Mouse (Mus musculus) forebrain, postnatal 0 days (tissue): Measurements from ENCODE around the gene Lipe. TPM values are rescaled to one million over a fixed set of nuclear protein-coding genes. Genes with fewer than 3 reads are reported as not detected.

Experiments used
- ATAC-seq: fragments of 200-750 bp; cut with Nextera tagmentation; 2 replicates; pipeline ENCODE4 v1.8.0; 2017; ENCODE audit warnings: mild to moderate bottlenecking, moderate library complexity
- DNase-seq: peaks from one replicate; pipeline ENCODE4 v3.0.0-alpha.2; 2015
- H3K27ac ChIP-seq: fragments of 300-500 bp; sonication (generic); 2 replicates; pipeline ENCODE4 v1.5.1; 2014; ENCODE audit warnings: low read depth, mild to moderate bottlenecking, antibody characterized with exemption, low read length, moderate library complexity, mixed read lengths
- H3K27me3 ChIP-seq: fragments of 300-500 bp; sonication (generic); 2 replicates; pipeline ENCODE4 v1.6.1; 2014; ENCODE audit warnings: mild to moderate bottlenecking, low read length, mixed read lengths; ENCODE audit not compliant: insufficient read depth
- H3K36me3 ChIP-seq: fragments of 300-500 bp; sonication (generic); 2 replicates; pipeline ENCODE4 v1.6.1; 2014; ENCODE audit warnings: mild to moderate bottlenecking, moderate library complexity; ENCODE audit not compliant: insufficient read depth
- H3K4me1 ChIP-seq: fragments of 300-500 bp; sonication (generic); 2 replicates; pipeline ENCODE4 v1.6.1; 2014; ENCODE audit warnings: antibody characterized with exemption; ENCODE audit not compliant: insufficient read depth
- H3K4me2 ChIP-seq: fragments of 300-500 bp; sonication (generic); 2 replicates; pipeline ENCODE4 v1.6.1; 2014; ENCODE audit warnings: low read depth, mild to moderate bottlenecking, moderate library complexity
- H3K4me3 ChIP-seq: fragments of 300-500 bp; sonication (generic); 2 replicates; pipeline ENCODE4 v1.5.1; 2014; ENCODE audit warnings: low read depth, low read length, mixed read lengths
- H3K9ac ChIP-seq: fragments of 300-500 bp; sonication (generic); 2 replicates; pipeline ENCODE4 v1.6.1; 2014; ENCODE audit warnings: mild to moderate bottlenecking
- H3K9me3 ChIP-seq: fragments of 300-500 bp; sonication (generic); 2 replicates; pipeline ENCODE4 v1.6.1; 2016; ENCODE audit warnings: low read length
- CTCF ChIP-seq: sonication (generic); IDR thresholded peaks from 2 replicates; pipeline ENCODE4 v1.5.1; 2016; ENCODE audit warnings: antibody characterized with exemption, control low read depth, low read depth
- WGBS: fragments of 180-500 bp; shearing (Covaris S2); extraction: QIAGEN DNeasy Blood & Tissue Kit; methylation state at CpG from one replicate; pipeline ENCODE4 v1.1.7; 2014; 5-methylcytosine and 5-hydroxymethylcytosine counted together
- polyA plus RNA-seq: library from polyadenylated mRNA; unstranded; fragments of >200 nt; fragmentation: Nextera tagmentation; extraction: Ambion mirVana; gene quantifications from 2 replicates; pipeline ENCODE4 v1.2.1, GENCODE M21; 2015
- total RNA-seq: library from RNA; depleted of rRNA; stranded (reverse); fragments of >200 nt; gene quantifications from 2 replicates; pipeline ENCODE4 v1.2.3, GENCODE M21; 2014; rRNA removed

Lipe gene
- total and polyA plus RNA-seq, 2 experiments from 2014 or later = 8.0 to 14.8 TPM

- Histone ChIP-seq H3K4me2 (no peak overlapping the region), H3K36me3 (peaks cover 55% of the 10 kb centered on the region), H3K4me3 (no peak overlapping the region), H3K27me3 (peaks cover 2% of the 10 kb centered on the region; the same call in 1 of the 2 replicates), H3K4me1 (no peaks in the 10 kb centered on the region), H3K27ac (no peak overlapping the region), H3K9ac (no peak overlapping the region), H3K9me3 (no peaks in the 10 kb centered on the region)
- no peak for DNase-seq
- 85% methylated on average over 19 of the region's 19 CpGs for WGBS
- ATAC-seq = no peak
- peak; percentile 29 for TF ChIP-seq CTCF
Measured at GRCm38 (mm10) chr7:25363151-25363550, 35.4 kb downstream of the Lipe start.

- H3K27me3 ChIP-seq = no peaks in the 10 kb centered on the region
- 63% methylated on average over 19 of the region's 19 CpGs for WGBS
- peak; percentile 21; the same call in 1 of the 2 replicates for TF ChIP-seq CTCF
- H3K4me3 ChIP-seq = no peak overlapping the region
- no peaks in the 10 kb centered on the region for H3K4me1 ChIP-seq
- no peaks in the 10 kb centered on the region for H3K9me3 ChIP-seq
- H3K36me3 ChIP-seq = peaks cover 77% of the 10 kb centered on the region
- H3K27ac ChIP-seq = no peak overlapping the region
- H3K4me2 ChIP-seq = no peak overlapping the region
- DNase-seq = no peak
- no peak overlapping the region for H3K9ac ChIP-seq
- ATAC-seq = peak; percentile 72
Measured at GRCm38 (mm10) chr7:25358721-25359206, 39.7 kb downstream of the Lipe start.

DNA sequence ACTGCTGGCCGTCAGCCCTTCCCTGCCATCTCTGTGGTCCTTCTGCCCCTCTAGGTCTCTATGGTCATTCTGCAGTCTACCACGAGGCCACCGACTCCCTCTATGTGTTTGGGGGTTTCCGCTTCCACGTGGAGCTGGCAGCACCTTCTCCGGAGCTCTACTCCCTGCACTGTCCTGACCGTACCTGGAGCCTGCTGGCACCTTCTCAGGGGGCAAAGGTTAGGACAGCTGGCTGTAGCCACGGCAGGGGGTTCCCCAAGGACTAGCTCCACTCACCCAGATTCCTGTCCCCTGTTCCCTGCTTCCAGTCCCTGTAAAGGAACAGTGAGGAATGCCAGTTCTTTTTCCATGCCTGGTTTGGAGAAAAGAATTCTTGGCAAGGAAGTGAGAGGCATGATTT is 49.6 kb downstream of the Lipe start:
- 91% methylated on average over 8 of the region's 8 CpGs for WGBS
- Histone ChIP-seq H3K4me1 (no peaks in the 10 kb centered on the region), H3K4me3 (no peak overlapping the region), H3K4me2 (no peak overlapping the region), H3K27ac (no peak overlapping the region), H3K27me3 (no peaks in the 10 kb centered on the region), H3K9me3 (no peaks in the 10 kb centered on the region), H3K9ac (no peak overlapping the region), H3K36me3 (peaks cover 91% of the 10 kb centered on the region)
- TF ChIP-seq CTCF = no peak
- no peak for DNase-seq
- no peak for ATAC-seq

- Histone ChIP-seq H3K9ac (no peak overlapping the region), H3K36me3 (peaks cover 77% of the 10 kb centered on the region), H3K27me3 (no peaks in the 10 kb centered on the region), H3K4me2 (no peak overlapping the region), H3K4me1 (no peaks in the 10 kb centered on the region), H3K27ac (peak overlapping the region; percentile 59), H3K9me3 (no peaks in the 10 kb centered on the region), H3K4me3 (no peak overlapping the region)
- no peak for TF ChIP-seq CTCF
- 62% methylated on average over 20 of the region's 20 CpGs for WGBS
- ATAC-seq (peak; percentile 93), DNase-seq (peak; percentile 67)
Measured at GRCm38 (mm10) chr7:25341000-25341784, 57.3 kb downstream of the Lipe start.

- Histone ChIP-seq H3K27ac (no peak overlapping the region), H3K9me3 (no peaks in the 10 kb centered on the region), H3K36me3 (peaks cover 78% of the 10 kb centered on the region), H3K9ac (no peak overlapping the region), H3K4me2 (no peak overlapping the region), H3K4me3 (no peak overlapping the region), H3K27me3 (no peaks in the 10 kb centered on the region), H3K4me1 (no peaks in the 10 kb centered on the region)
- 88% methylated on average over 9 of the region's 9 CpGs for WGBS
- TF ChIP-seq CTCF = no peak
- DNase-seq = no peak
- no peak for ATAC-seq
Measured at GRCm38 (mm10) chr7:25339329-25339728, 59.2 kb downstream of the Lipe start.

- no peak for DNase-seq
- H3K36me3 ChIP-seq = peaks cover 69% of the 10 kb centered on the region
- WGBS = 84% methylated on average over 12 of the region's 12 CpGs
- H3K9me3 ChIP-seq = no peaks in the 10 kb centered on the region
- no peak overlapping the region for H3K9ac ChIP-seq
- ATAC-seq = no peak
- TF ChIP-seq CTCF = no peak
- no peak overlapping the region for H3K4me2 ChIP-seq
- H3K4me3 ChIP-seq = no peak overlapping the region
- H3K27ac ChIP-seq = no peak overlapping the region
- H3K4me1 ChIP-seq = no peaks in the 10 kb centered on the region
- no peaks in the 10 kb centered on the region for H3K27me3 ChIP-seq
Measured at GRCm38 (mm10) chr7:25334472-25334871, 64.0 kb downstream of the Lipe start.

GRCm38 (mm10) chr7:25333596-25334307 is 64.8 kb downstream of the Lipe start:
- Histone ChIP-seq H3K9me3 (no peaks in the 10 kb centered on the region), H3K4me1 (no peaks in the 10 kb centered on the region), H3K4me2 (no peak overlapping the region), H3K9ac (no peak overlapping the region), H3K4me3 (no peak overlapping the region), H3K27me3 (no peaks in the 10 kb centered on the region), H3K27ac (no peak overlapping the region), H3K36me3 (peaks cover 69% of the 10 kb centered on the region)
- peak; percentile 60 for ATAC-seq
- peak; percentile 53 for DNase-seq
- WGBS = 40% methylated on average over 16 of the region's 16 CpGs
- peak; percentile 82 for TF ChIP-seq CTCF

Other genes with a start within 250 kb of the Lipe start
- 5.8 and 6.0 TPM in 2 replicates for gene Pou2f2, start 219.0 kb downstream of the Lipe start, total RNA-seq
- 9.8 and 21.2 TPM in 2 replicates for gene Pou2f2, start 219.0 kb downstream of the Lipe start, polyA plus RNA-seq
- gene Dedd2, start 178.1 kb downstream of the Lipe start, total RNA-seq = 23.4 and 25.3 TPM in 2 replicates
- gene Dedd2, start 178.1 kb downstream of the Lipe start, polyA plus RNA-seq = 14.9 and 17.3 TPM in 2 replicates
- 5.0 and 8.3 TPM in 2 replicates for gene Zfp526, start 177.3 kb downstream of the Lipe start, total RNA-seq
- gene Zfp526, start 177.3 kb downstream of the Lipe start, polyA plus RNA-seq = 0.59 and 0.98 TPM in 2 replicates
- 150 and 154 TPM in 2 replicates for gene Gsk3a, start 160.9 kb downstream of the Lipe start, total RNA-seq
- 21.0 and 21.5 TPM in 2 replicates for gene Gsk3a, start 160.9 kb downstream of the Lipe start, polyA plus RNA-seq
- gene Erf, start 147.9 kb downstream of the Lipe start, total RNA-seq = 11.8 and 16.5 TPM in 2 replicates
- 3.7 and 4.5 TPM in 2 replicates for gene Erf, start 147.9 kb downstream of the Lipe start, polyA plus RNA-seq
- 119 and 121 TPM in 2 replicates for gene Cic, start 131.0 kb downstream of the Lipe start, total RNA-seq
- gene Cic, start 131.0 kb downstream of the Lipe start, polyA plus RNA-seq = 25.4 and 31.3 TPM in 2 replicates
- gene Pafah1b3, start 100.7 kb downstream of the Lipe start, total RNA-seq = 407 and 461 TPM in 2 replicates
- gene Pafah1b3, start 100.7 kb downstream of the Lipe start, polyA plus RNA-seq = 517 and 583 TPM in 2 replicates
- gene Prr19, start 97.3 kb downstream of the Lipe start, total RNA-seq = 2.1 and 2.5 TPM in 2 replicates
- gene Prr19, start 97.3 kb downstream of the Lipe start, polyA plus RNA-seq = 2.6 and 3.5 TPM in 2 replicates
- gene Tmem145, start 92.6 kb downstream of the Lipe start, total RNA-seq = 55.9 and 63.2 TPM in 2 replicates
- gene Tmem145, start 92.6 kb downstream of the Lipe start, polyA plus RNA-seq = 46.7 and 68.0 TPM in 2 replicates
- 50.5 and 67.8 TPM in 2 replicates for gene Megf8, start 81.5 kb downstream of the Lipe start, total RNA-seq
- gene Megf8, start 81.5 kb downstream of the Lipe start, polyA plus RNA-seq = 8.7 and 12.8 TPM in 2 replicates
- not detected in 2 replicates for gene Cnfn, start 29.0 kb downstream of the Lipe start, total RNA-seq
- not detected in 2 replicates for gene Cnfn, start 29.0 kb downstream of the Lipe start, polyA plus RNA-seq
- gene Cxcl17, start 14.2 kb upstream of the Lipe start, total RNA-seq = not detected in 2 replicates
- 0.35 TPM in 1 of 2 replicates, not detected in the other for gene Cxcl17, start 14.2 kb upstream of the Lipe start, polyA plus RNA-seq
- gene Ceacam1, start 78.9 kb upstream of the Lipe start, total RNA-seq = 0.24 and 0.31 TPM in 2 replicates
- 0.75 and 1.4 TPM in 2 replicates for gene Ceacam1, start 78.9 kb upstream of the Lipe start, polyA plus RNA-seq
- gene Ceacam2, start 141.1 kb upstream of the Lipe start, total RNA-seq = not detected in 2 replicates
- gene Ceacam2, start 141.1 kb upstream of the Lipe start, polyA plus RNA-seq = not detected in 2 replicates
- gene Erich4, start 217.2 kb upstream of the Lipe start, total RNA-seq = not detected in 2 replicates
- gene Erich4, start 217.2 kb upstream of the Lipe start, polyA plus RNA-seq = not detected in 2 replicates
- gene Dmac2, start 220.7 kb upstream of the Lipe start, total RNA-seq = 35.8 and 45.8 TPM in 2 replicates
- gene Dmac2, start 220.7 kb upstream of the Lipe start, polyA plus RNA-seq = 35.0 and 40.6 TPM in 2 replicates
- gene B3gnt8, start 227.9 kb upstream of the Lipe start, total RNA-seq = 0.31 and 0.95 TPM in 2 replicates
- gene B3gnt8, start 227.9 kb upstream of the Lipe start, polyA plus RNA-seq = 1.0 and 1.3 TPM in 2 replicates